Mouse (Mus musculus) erythroblast, adult 5-6 weeks (primary cell): ENCODE measurements around the gene Asic1. TPM values are rescaled to one million over a fixed set of nuclear protein-coding genes. Genes with fewer than 3 reads are reported as not detected.

Source experiments
- ATAC-seq: replicated peaks from 2 replicates; pipeline ENCODE4 v1.8.0; 2016; ENCODE audit warnings: moderate number of reproducible peaks, mild to moderate bottlenecking, moderate TSS enrichment, inconsistent platforms; ENCODE audit not compliant: poor library complexity, low FRiP score, severe bottlenecking
- total RNA-seq, 2 experiments: library from RNA; stranded (forward) in 1 of 2; stranded (reverse) in 1 of 2; fragments of 150-400 nt in 1 of 2; fragments of 200-764, 138-1000 nt in 1 of 2; gene quantifications; 2 replicates each; pipeline versions ENCODE4 v1.2.3 to v1.2.4; 2015 to 2017; ENCODE audit warnings: low replicate concordance in 2 of 2

Asic1 gene
- total RNA-seq, 2 experiments from 2014 or later = not detected

DNA sequence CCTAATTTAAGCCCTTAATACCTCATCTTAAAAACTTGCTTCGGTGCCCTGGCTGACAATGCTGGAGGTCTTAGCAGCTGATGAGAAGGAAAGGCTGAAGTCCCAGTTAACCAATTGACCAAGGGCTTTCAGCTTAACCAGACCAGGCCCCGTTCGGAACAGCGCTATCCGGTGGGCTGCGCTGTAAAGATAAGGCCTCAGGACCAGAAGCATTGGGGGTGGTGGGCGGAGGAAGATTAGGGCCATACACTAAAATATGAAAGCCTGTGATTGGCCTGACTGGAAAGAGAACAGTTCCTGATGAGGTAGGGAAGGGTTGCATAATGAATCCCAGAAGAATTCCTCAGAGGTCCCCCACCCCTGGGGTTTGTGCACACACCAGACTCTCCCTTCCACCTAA, 7.8 kb upstream of the Asic1 start:
- ATAC-seq = no peak

GRCm38 (mm10) chr15:99663964-99664599, 6.1 kb upstream of the Asic1 start:
- ATAC-seq = no peak

- ATAC-seq = peak; percentile 56; the same call in 1 of the 2 replicates
Observed at GRCm38 (mm10) chr15:99664600-99665451, 5.3 kb upstream of the Asic1 start.

DNA sequence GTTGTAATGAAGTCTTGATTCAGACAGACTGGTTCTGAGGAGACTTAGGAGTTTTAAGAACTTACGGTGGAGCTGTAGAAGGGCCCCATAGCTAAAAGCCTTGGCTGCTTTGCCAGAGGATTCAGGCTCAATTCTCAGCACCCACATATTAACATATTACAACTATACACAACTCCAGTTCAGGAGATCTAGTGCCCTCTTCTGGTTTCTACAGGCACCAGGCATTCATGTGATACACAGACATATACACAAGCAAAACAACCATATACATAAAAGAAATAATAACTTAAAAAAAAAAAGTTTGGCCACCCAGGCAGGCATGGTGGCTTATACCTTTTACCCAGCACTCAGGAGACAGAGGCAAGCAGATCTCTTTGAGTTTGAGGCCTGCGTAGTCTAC, 2.6 kb upstream of the Asic1 start:
- ATAC-seq = no peak

DNA sequence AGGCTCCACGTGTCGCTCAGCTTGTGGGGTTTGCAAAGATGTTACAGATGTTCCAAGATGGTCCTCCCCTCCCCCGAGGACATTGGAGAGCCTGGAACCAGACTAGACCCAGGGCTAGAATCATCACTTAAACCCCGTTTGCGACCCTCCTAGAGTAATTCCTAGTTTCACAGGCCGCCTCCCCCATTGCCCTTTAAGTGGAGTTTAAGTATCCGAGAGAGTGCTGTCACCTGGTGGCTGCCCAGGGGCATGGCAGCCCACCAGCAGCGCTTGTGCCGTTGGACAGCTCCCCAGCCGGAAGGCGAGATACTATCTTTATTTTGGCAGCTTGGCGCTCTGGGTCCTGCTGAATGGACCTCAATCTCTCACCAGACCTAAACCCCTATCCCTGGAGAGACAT, 1.3 kb upstream of the Asic1 start:
- peak; percentile 64; the same call in 1 of the 2 replicates for ATAC-seq

- no peak for ATAC-seq
Observed at GRCm38 (mm10) chr15:99669392-99669791, 776 bp upstream of the Asic1 start.

DNA sequence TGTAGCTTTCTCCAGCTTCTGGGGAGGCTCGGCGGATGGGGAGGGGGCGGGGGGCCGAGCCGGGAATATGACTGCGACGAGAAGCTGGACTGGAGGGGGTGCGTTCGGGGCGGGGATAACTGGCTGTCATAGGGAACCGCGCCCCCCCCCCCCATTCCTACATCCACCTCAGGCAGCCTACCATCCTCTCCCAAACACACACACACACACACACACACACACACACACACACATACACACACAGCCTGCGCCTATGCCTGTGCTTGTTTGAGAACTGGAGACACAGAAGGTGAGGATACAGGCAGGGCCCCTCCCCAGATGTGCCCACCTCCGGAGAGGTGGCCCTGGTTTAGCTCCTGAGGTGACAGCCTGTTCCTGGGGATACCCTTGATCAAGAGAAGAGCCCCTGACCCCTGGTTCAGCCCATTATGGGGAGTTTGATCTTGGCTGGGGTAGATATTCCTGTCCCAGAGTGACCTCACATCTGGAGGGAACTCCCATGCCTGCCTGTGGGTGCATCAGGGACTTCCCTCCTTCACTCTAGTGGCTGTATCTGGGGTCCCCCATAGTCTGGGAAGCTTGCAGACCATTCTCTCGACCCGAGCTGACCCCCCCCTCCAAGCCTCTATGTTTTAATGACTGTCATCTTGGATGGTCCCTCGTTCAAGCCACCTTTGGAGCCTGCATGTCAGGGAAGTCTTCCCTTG, 949 bp downstream of the Asic1 start:
- no peak for ATAC-seq

DNA sequence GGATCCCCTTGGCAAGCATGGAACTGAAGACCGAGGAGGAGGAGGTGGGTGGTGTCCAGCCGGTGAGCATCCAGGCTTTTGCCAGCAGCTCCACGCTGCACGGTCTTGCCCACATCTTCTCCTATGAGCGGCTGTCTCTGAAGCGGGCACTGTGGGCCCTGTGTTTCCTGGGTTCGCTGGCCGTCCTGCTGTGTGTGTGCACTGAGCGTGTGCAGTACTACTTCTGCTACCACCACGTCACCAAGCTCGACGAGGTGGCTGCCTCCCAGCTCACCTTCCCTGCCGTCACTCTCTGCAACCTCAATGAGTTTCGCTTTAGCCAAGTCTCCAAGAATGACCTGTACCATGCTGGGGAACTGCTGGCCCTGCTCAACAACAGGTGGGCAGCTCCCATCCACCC, 1.6 kb downstream of the Asic1 start:
- ATAC-seq = no peak

DNA sequence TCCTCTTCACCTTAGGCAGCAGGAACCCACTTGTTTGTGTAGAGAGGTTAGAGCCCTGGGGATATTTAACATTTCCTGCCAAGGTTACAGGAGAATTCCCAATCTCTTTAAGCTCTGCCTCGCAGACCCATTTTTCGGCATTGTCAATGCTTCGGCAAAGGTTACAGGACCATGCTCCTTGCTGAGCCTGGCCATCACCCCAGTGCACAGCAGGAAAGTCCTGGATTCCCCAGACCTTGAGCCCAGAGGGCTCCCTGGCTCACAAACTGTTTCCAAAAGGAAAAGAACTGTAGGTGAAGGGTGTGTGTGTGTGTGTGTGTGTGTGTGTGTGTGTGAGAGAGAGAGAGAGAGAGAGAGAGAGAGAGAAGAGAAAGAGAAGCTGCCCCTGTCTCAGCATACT, 4.7 kb downstream of the Asic1 start:
- no peak for ATAC-seq

- no peak for ATAC-seq
Observed at GRCm38 (mm10) chr15:99677089-99677488, 6.9 kb downstream of the Asic1 start.

GRCm38 (mm10) chr15:99678063-99678800, 8.1 kb downstream of the Asic1 start:
- no peak for ATAC-seq

GRCm38 (mm10) chr15:99679008-99679407, 8.8 kb downstream of the Asic1 start:
- ATAC-seq = no peak

DNA sequence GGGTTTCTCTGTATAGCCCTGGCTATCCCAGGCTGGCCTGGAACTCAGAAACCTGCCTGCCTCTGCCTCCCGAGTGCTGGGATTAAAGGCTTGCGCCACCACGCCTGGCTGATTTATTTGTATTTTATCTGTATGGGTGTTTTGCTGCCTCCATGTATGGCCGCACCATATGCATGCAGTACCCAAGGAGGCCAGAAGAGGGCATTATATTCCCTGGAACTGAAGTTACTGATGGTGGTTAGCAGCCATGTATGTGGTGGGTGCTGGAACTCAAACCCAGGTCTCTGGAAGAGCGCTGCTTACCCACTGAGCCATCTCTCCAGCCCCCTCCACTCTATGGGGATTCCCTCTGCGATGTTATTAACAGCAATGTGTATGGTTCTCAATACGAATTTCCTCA, 12.7 kb downstream of the Asic1 start:
- peak; percentile 63 for ATAC-seq

DNA sequence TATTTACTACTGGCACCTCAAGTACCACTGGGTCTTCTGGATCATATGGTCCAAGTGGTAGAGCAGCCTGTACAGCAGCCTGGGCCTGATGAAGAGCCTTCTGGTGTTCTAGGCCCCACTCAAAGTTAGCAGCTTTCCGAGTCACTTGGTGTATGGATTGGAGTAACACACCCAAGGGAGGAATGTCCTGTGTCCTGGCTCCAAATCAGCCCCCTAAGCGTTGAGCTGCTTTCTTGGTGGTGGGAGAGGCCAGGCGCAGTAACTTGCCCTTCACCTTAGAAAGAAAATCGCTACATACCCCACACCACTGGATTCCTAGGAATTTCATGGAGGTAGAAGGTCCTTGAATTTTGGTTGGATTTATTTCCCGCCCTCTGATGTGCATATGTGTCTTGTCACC, 14.0 kb downstream of the Asic1 start:
- ATAC-seq = no peak

GRCm38 (mm10) chr15:99688712-99689111, 18.5 kb downstream of the Asic1 start:
- peak; percentile 85 for ATAC-seq

DNA sequence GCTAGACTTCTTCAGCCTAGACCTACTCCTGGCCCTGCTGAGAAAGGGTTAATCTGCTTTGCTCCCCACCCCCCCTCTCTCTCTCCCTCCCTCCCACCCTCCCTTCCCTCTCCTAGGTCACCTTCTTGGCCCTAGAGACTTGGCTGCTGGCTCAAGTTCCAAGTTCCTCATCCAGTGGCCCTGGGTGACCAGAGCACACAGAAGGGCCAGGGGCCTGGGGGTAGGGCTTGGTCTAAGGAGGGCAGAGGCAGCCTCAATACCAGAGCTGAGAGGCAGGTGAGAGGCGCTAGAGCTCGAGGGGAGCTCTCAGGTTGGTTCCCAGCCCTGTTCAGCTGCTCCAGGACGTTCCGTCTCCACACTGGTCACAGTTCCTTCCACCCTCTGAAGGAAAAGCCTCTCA, 20.8 kb downstream of the Asic1 start:
- ATAC-seq = no peak

DNA sequence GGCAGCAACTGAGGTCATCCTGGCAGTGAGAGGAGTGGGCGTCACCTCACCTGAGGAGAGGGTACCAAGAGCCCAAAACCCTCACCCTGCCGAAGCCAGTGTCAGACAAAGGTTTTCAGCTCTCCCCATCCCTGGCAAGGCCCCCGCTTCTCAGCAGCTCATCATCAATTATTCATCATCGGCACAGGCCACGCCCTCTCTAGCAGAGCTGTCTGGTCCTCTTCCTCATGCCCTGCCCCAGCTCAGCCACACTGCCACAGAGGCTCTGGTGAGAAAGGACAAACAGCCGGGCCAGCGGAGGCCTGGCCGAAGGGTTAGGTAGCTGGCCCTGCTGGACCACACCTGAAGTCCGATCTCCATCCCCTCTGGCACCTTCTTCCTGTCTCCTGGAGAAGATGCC, 21.8 kb downstream of the Asic1 start:
- no peak for ATAC-seq

DNA sequence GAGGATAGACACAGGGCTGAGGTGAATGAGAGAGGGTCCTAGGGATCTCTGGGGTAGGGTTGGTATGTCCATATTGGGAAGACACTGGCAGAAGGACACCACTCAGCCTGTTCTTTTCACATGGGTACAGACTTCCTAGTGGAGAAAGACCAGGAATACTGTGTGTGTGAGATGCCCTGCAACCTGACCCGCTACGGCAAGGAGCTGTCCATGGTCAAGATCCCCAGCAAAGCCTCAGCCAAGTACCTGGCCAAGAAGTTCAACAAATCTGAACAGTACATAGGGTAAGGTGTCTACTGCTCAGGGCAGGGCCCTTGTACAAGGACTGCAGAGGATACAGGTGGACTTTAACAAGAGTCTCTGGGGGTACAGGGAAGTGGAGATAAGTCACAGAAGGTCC, 27.1 kb downstream of the Asic1 start:
- ATAC-seq = no peak

DNA sequence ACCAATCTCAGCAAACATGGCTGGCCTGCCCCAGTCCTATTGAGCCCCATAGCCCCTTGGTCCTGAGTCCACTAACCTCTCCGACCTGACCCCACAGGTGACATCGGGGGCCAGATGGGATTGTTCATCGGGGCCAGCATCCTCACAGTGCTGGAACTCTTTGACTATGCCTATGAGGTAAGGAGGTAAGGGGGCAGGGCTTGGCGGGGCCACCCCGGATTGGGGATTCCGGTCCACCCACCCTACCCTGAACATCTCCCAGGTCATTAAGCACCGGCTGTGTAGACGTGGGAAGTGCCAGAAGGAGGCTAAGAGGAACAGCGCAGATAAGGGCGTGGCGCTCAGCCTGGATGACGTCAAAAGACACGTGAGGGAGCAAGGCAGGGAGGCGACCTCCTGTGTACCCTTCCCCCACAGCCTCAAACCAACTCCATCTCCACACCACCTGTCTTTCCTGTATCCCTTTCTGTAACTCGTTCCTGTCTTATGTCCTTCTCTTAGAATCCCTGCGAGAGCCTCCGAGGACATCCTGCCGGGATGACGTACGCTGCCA, 28.4 kb downstream of the Asic1 start:
- no peak for ATAC-seq

DNA sequence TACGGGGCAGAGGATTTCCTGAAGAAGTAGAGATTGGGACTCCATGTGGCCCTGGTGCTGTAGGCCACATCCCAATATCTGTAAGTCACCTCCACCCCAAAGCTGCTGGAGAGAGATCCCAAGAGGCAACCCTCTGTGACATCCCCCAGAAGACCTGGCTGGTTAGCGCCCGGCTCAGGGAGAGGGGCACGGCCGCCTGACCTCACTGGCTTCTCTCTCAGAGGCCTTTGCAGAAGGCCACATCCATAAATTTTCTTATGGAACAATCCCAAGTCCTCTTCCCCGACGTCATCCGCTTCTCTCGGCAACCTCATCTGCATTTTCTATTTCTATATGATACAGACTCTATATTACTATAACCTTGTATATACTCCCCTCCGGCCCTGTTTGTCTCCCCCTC, 29.5 kb downstream of the Asic1 start:
- no peak for ATAC-seq
